Mouse (Mus musculus): ENCODE measurements around the gene Kcnf1. TPM values are rescaled to one million over a fixed set of nuclear protein-coding genes. Genes with fewer than 3 reads are reported as not detected.
"Not testable (repeated sequence)": the region's sequence is repeated elsewhere in the genome, so short reads cannot be mapped to it uniquely, and the experiment has no call there.

Gene Kcnf1
- polyA plus RNA-seq, 1 experiment, result 0.93 TPM

DNA sequence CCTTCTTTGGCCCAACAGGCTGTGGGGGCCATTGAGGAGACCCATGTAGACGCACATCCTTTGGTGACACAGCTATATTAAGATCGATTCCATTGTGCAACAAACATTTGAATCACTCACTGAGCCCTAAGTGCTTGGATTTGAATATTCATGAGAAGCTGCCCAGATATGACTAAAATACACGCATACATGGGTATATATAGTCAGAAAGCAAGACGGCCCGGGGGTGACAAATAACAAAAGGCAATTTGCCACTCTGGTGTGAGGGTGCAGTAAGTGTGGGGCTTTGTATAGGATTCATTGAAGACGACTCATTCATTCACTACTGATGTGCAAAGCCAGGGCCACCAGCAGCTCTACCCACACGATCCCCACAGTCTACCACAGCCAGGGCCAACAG, 17.1 kb downstream of the Kcnf1 start:
- no peak for DNase-seq (ENCODE audit: low read depth)

DNA sequence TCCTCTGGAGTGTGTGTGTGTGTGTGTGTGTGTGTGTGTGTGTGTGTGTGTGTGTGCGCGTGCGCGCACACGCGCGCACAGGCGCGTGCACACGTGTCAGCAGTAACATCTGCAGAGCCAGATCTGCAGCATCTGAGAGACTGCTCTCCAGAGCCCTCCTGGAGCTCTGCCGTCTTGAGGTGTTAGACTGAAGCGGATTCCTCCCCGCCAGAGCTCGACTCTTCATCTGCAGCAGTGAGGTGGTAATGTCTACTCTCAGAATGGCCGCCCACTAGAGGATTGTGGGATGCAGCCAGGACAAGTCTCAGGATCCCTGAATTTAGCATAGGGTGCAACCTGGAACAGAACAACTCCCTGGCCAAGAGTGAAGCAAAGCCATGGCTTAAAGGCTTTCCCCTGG, 19.1 kb downstream of the Kcnf1 start:
- DNase-seq (ENCODE audit: low read depth), result no peak

DNA sequence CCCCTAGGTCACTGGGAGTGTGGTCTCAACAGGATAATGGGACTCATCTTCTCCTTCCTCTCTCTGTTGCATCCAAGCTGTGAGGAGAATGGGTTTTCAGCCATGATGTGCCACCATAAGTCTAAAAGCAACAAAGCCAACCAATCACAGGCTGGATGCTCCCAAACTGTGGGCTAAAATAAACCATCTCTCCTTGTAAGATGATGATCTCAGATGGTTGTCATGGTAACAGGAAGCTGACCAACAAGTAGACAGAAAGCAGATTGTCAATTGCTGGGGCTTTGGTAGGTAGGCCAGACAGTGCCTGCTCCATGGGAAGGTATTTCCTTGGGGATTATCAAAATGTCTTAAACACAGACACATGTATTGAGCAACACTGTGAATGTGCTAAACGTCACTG, 20.9 kb downstream of the Kcnf1 start:
- no peak for DNase-seq (ENCODE audit: low read depth)

DNA sequence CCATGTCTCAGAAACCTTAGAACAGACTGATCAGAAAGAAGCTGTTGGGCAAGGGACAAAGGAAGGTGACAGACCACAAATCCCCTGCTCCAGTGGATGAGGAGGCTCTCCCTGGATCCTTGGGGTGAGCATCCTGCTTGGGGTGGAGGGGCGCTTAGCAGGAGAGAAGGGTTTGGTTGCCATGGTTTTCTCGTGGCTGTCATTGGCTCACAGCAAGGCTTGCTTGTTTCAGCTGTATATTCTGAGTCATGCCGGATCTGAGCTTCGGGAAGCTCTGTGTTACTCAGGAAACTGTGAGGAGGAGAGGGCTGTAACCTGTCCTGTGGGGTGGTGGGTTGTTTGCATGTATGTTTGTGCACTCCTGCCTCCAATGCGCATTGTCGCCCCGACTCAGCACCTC, 23.8 kb downstream of the Kcnf1 start:
- DNase-seq (ENCODE audit: low read depth), result no peak

DNA sequence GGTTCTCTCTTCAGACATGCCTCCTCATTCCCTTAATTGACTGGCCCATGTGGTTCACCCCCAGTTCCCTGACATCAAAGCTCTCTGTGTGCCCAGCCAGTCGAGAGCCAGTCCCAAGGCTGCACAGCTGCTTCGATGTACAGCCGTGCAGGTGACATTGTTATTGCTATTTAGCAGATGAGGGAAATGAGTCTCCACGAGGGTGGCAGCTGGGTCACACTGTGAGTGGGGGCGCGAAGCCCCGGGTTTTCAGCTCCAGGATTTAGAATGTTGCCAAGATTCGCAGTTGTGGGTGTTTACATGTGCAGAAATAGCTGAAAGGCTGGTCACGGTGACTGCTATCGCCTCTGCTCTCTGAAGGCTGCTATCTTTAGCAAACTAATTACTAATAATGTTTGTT, 27.8 kb downstream of the Kcnf1 start:
- no peak for DNase-seq (ENCODE audit: low read depth)

DNA sequence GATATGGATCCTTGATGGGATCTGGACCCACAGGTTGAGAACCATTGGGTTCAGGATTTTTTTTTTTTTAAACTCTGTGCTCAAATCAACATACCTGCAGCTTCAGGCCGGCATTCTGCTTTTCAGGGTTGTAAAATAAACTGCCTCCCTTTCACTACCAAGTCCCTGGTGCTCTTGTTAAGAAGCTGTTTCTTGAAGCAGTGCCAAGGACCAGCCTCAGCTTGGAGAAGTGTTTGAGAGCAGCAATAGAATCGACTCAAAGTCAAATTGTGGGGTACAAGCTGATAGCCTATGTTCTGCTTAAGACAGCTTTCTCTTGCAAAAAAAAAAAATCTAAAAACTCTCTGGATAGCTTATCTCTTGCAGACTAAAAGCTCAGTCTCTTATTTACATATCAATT, 34.9 kb downstream of the Kcnf1 start:
- no peak for DNase-seq (ENCODE audit: low read depth)

DNA sequence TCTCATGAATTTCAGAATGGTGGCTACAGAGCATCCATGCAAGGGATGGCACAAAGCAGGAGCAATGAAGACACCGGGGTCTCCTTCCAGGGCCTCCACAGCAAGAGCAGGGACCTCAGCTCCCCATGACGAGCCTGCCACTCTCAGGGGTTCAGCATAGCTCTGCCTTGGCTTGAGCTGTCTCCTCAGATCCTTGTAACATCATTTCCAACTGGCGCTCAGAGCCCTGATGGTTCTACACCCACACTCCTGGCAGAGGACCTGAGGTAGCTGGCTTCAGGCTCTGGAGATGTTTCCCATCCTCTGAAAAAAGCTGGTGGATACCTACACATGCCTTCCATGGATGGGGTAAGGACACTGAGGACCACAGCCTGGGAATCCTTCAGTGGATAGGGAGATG, 36.3 kb downstream of the Kcnf1 start:
- DNase-seq (ENCODE audit: low read depth), result no peak

DNA sequence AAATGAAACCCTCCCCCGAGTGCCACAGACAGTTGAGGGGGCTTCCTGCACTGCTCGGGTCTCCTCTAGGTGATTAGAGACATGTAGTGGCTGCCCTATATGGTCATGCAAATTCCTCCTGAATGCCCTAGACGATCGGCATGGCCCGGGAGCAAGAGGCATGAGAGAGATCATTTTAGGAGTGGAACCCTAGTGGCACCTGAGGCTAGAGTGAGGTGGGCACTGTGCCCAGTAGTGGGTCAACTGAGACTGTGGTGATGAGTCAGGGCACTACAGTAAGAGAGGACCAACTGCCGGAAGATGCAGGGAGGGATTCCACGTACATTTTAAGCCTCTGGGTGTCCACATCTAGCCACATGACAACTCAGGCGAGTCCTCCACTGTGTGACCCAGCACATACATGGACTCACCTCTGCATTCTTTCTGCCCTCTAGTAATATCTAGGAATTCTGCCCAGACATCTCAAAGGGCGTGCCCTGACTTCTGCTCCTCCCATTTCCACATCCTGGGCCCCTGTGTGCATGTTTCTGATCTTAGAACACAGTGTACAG, 42.1 kb downstream of the Kcnf1 start:
- DNase-seq (ENCODE audit: low read depth), result no peak

DNA sequence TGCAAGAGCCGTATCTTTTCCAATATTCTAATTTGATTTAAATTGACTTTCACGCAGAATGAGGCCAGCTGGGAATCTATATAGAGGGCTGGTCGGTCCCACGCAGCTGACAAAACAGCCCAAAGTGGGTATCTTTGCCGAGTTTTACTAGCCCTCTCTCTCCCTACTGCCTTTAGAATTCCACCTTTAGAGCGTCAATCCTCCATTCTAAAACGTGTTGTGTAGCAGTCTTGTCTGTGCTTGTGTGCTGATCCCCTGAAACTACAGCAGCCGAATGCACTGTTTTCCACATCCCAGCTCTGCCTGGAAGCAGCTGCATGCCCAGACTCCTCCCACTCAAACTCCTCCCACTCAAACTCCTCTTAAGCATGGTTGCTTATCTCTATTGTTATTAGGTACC, 44.4 kb downstream of the Kcnf1 start:
- no peak for DNase-seq (ENCODE audit: low read depth)

DNA sequence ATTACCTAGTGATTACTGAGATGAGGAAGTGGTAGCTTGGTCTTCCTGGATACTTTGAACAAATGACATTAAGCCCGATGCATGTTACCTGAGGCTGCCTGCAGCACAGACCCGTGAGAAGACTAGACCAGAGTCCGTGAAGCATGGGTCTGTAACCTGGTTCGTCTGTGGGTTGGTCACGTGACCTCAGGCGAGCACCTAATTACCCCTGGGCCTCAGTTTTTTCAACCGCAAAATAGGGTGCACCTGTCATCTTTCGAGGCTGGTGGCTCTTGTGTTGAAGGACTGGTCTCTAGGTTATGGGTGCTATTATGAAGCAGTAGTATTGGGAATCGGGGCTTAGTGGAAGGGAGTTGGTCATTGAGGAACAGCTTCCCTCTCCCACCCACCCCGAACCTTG, 45.1 kb downstream of the Kcnf1 start:
- DNase-seq (ENCODE audit: low read depth), result no peak

DNA sequence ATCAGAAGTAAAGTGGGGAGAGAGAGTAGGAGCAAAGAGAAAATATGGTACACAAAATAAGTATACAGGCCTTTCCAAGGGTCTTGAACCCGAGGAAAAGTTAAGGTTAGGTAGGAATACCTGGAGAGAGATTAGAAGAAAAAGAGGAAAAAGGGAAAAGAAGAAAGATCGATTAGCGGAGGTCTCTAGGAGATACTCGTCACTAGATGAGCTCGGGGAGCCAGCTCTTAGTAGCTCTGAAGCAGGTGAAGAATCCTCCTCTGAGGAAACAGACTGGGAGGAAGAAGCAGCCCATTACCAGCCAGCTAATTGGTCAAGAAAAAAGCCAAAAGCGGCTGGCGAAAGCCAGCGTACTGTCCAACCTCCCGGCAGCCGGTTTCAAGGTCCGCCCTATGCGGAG, 53.8 kb downstream of the Kcnf1 start:
- DNase-seq (ENCODE audit: low read depth), result not testable (repeated sequence)

Other genes starting within 250 kb of the Kcnf1 start
- 36.9 and 54.2 TPM in 2 replicates for gene Pqlc3, start 176.5 kb downstream of the Kcnf1 start, polyA plus RNA-seq (2012; rRNA removed)
- gene 2410004P03Rik, start 165.2 kb downstream of the Kcnf1 start, polyA plus RNA-seq (2012; rRNA removed), result 1.8 and 2.9 TPM in 2 replicates
- gene Pdia6, start 89.7 kb upstream of the Kcnf1 start, polyA plus RNA-seq (2012; rRNA removed), result 207 and 284 TPM in 2 replicates
- 9.9 and 18.3 TPM in 2 replicates for gene Atp6v1c2, start 152.5 kb upstream of the Kcnf1 start, polyA plus RNA-seq (2012; rRNA removed)
- 3.8 and 4.2 TPM in 2 replicates for gene Nol10, start 171.6 kb upstream of the Kcnf1 start, polyA plus RNA-seq (2012; rRNA removed)

All from gonadal fat pad, adult 2 months (tissue).